Mouse (Mus musculus) lung, embryonic 14.5 days (tissue): ENCODE results near the gene Zc3h12a. TPM values are rescaled to one million over a fixed set of nuclear protein-coding genes. Genes with fewer than 3 reads are reported as not detected.

ENCODE experiments used
- ATAC-seq: fragments of 200-750 bp; cut with Nextera tagmentation; 2 replicates; pipeline ENCODE4 v1.8.0; 2017; ENCODE audit warnings: mild to moderate bottlenecking, moderate TSS enrichment, moderate library complexity; ENCODE audit not compliant: insufficient read depth
- DNase-seq: peaks from one replicate; pipeline ENCODE4 v3.0.0-alpha.2; 2015
- H3K27ac ChIP-seq: fragments of 300-500 bp; sonication (generic); 2 replicates; pipeline ENCODE4 v1.5.1; 2014; ENCODE audit warnings: low read depth, mild to moderate bottlenecking, moderate library complexity
- H3K27me3 ChIP-seq: fragments of 300-500 bp; sonication (generic); 2 replicates; pipeline ENCODE4 v1.6.1; 2014; ENCODE audit warnings: low read length, control low read depth; ENCODE audit not compliant: insufficient read depth
- H3K36me3 ChIP-seq: fragments of 300-500 bp; sonication (generic); 2 replicates; pipeline ENCODE4 v1.6.1; 2014; ENCODE audit warnings: control low read depth; ENCODE audit not compliant: insufficient read depth
- H3K4me1 ChIP-seq: fragments of 300-500 bp; sonication (generic); 2 replicates; pipeline ENCODE4 v1.6.1; 2014; ENCODE audit warnings: antibody characterized with exemption, control low read depth; ENCODE audit not compliant: insufficient read depth
- H3K4me2 ChIP-seq: fragments of 300-500 bp; sonication (generic); 2 replicates; pipeline ENCODE4 v1.6.1; 2014; ENCODE audit warnings: mild to moderate bottlenecking
- H3K4me3 ChIP-seq: fragments of 300-500 bp; sonication (generic); 2 replicates; pipeline ENCODE4 v1.5.1; 2014; ENCODE audit warnings: low read depth, low read length
- H3K9ac ChIP-seq: fragments of 300-500 bp; sonication (generic); 2 replicates; pipeline ENCODE4 v1.6.1; 2014
- H3K9me3 ChIP-seq: fragments of 300-500 bp; sonication (generic); 2 replicates; pipeline ENCODE4 v1.6.1; 2016; ENCODE audit warnings: low read depth, low read length, control low read depth
- CTCF ChIP-seq: IDR thresholded peaks from 2 replicates; pipeline ENCODE4 v1.5.1; 2016; ENCODE audit warnings: antibody characterized with exemption, low read depth
- WGBS: fragments of 180-500 bp; shearing (Covaris S2); extraction: QIAGEN DNeasy Blood & Tissue Kit; methylation state at CpG from one replicate; pipeline ENCODE4 v1.1.7; 2014; 5-methylcytosine and 5-hydroxymethylcytosine counted together
- polyA plus RNA-seq: library from polyadenylated mRNA; unstranded; fragments of >200 nt; fragmentation: Nextera tagmentation; extraction: Ambion mirVana; gene quantifications from 2 replicates; pipeline ENCODE4 v1.2.1, GENCODE M21; 2014

The Zc3h12a gene
- polyA plus RNA-seq, 1 experiment from 2014 or later = 0.42 TPM

GRCm38 (mm10) chr4:125123279-125123671 is 4.4 kb downstream of the Zc3h12a start:
- no peak overlapping the region for H3K4me2 ChIP-seq
- no peak overlapping the region for H3K9ac ChIP-seq
- no peaks in the 10 kb centered on the region for H3K4me1 ChIP-seq
- H3K27me3 ChIP-seq = no peaks in the 10 kb centered on the region
- 73% methylated on average over 7 of the region's 7 CpGs for WGBS
- H3K27ac ChIP-seq = no peak overlapping the region
- H3K36me3 ChIP-seq = no peaks in the 10 kb centered on the region; the same call in 1 of the 2 replicates
- no peaks in the 10 kb centered on the region for H3K9me3 ChIP-seq
- TF ChIP-seq CTCF = no peak
- H3K4me3 ChIP-seq = no peak overlapping the region
- DNase-seq (no peak), ATAC-seq (no peak)

GRCm38 (mm10) chr4:125122431-125123278 is 5.0 kb downstream of the Zc3h12a start:
- no peaks in the 10 kb centered on the region; the same call in 1 of the 2 replicates for H3K36me3 ChIP-seq
- DNase-seq (no peak), ATAC-seq (no peak)
- 0 out of 2 replicates have a peak overlapping the region, but pooled peaks have one; percentile 8 for H3K4me2 ChIP-seq
- H3K4me3 ChIP-seq = no peak overlapping the region
- no peaks in the 10 kb centered on the region for H3K27me3 ChIP-seq
- no peak overlapping the region for H3K27ac ChIP-seq
- WGBS = 18% methylated on average over 16 of the region's 16 CpGs
- no peak overlapping the region for H3K9ac ChIP-seq
- H3K4me1 ChIP-seq = no peaks in the 10 kb centered on the region
- TF ChIP-seq CTCF = no peak
- no peaks in the 10 kb centered on the region for H3K9me3 ChIP-seq

- no peaks in the 10 kb centered on the region for H3K4me1 ChIP-seq
- no peak for DNase-seq
- H3K27me3 ChIP-seq = no peaks in the 10 kb centered on the region
- no peak for ATAC-seq
- no peaks in the 10 kb centered on the region; the same call in 1 of the 2 replicates for H3K36me3 ChIP-seq
- H3K27ac ChIP-seq = no peak overlapping the region
- 93% methylated on average over 11 of the region's 11 CpGs for WGBS
- TF ChIP-seq CTCF = no peak
- H3K4me2 ChIP-seq = no peak overlapping the region
- no peaks in the 10 kb centered on the region for H3K9me3 ChIP-seq
- no peak overlapping the region for H3K4me3 ChIP-seq
- H3K9ac ChIP-seq = no peak overlapping the region
Observed at GRCm38 (mm10) chr4:125119721-125120120, 7.9 kb downstream of the Zc3h12a start.

- H3K9ac ChIP-seq = no peak overlapping the region
- ATAC-seq (no peak), DNase-seq (peak; percentile 36)
- H3K36me3 ChIP-seq = no peaks in the 10 kb centered on the region; the same call in 1 of the 2 replicates
- H3K4me1 ChIP-seq = no peaks in the 10 kb centered on the region
- H3K9me3 ChIP-seq = no peaks in the 10 kb centered on the region
- no peak overlapping the region for H3K27ac ChIP-seq
- H3K27me3 ChIP-seq = no peaks in the 10 kb centered on the region
- no peak overlapping the region for H3K4me3 ChIP-seq
- TF ChIP-seq CTCF = peak; percentile 50
- WGBS = 29% methylated on average over 10 of the region's 10 CpGs
- H3K4me2 ChIP-seq = no peak overlapping the region
Observed at GRCm38 (mm10) chr4:125119070-125119469, 8.6 kb downstream of the Zc3h12a start.

GRCm38 (mm10) chr4:125117902-125118320 is 9.7 kb downstream of the Zc3h12a start:
- Histone ChIP-seq H3K9ac (no peak overlapping the region), H3K4me3 (no peak overlapping the region), H3K9me3 (no peaks in the 10 kb centered on the region), H3K4me1 (no peaks in the 10 kb centered on the region), H3K4me2 (no peak overlapping the region), H3K36me3 (no peaks in the 10 kb centered on the region; the same call in 1 of the 2 replicates), H3K27ac (no peak overlapping the region), H3K27me3 (no peaks in the 10 kb centered on the region)
- ATAC-seq = no peak
- WGBS = 80% methylated on average over 7 of the region's 7 CpGs
- no peak for DNase-seq
- no peak for TF ChIP-seq CTCF

GRCm38 (mm10) chr4:125116929-125117328 is 10.7 kb downstream of the Zc3h12a start:
- H3K9me3 ChIP-seq = no peaks in the 10 kb centered on the region
- H3K9ac ChIP-seq = no peak overlapping the region
- ATAC-seq (no peak), DNase-seq (no peak)
- WGBS = 65% methylated on average over 13 of the region's 13 CpGs
- no peak overlapping the region for H3K4me3 ChIP-seq
- no peak overlapping the region for H3K4me2 ChIP-seq
- no peaks in the 10 kb centered on the region for H3K4me1 ChIP-seq
- H3K27ac ChIP-seq = no peak overlapping the region
- H3K36me3 ChIP-seq = no peaks in the 10 kb centered on the region; the same call in 1 of the 2 replicates
- TF ChIP-seq CTCF = no peak
- no peaks in the 10 kb centered on the region for H3K27me3 ChIP-seq

GRCm38 (mm10) chr4:125116090-125116861 is 11.4 kb downstream of the Zc3h12a start:
- WGBS = 58% methylated on average over 9 of the region's 9 CpGs
- Histone ChIP-seq H3K9me3 (no peaks in the 10 kb centered on the region), H3K4me3 (no peak overlapping the region), H3K4me2 (no peak overlapping the region), H3K4me1 (no peaks in the 10 kb centered on the region), H3K36me3 (no peaks in the 10 kb centered on the region; the same call in 1 of the 2 replicates), H3K9ac (no peak overlapping the region), H3K27me3 (no peaks in the 10 kb centered on the region), H3K27ac (no peak overlapping the region)
- TF ChIP-seq CTCF = no peak
- no peak for ATAC-seq
- peak; percentile 77 for DNase-seq
